Mouse (Mus musculus): Measurements from ENCODE around the gene Nodal. TPM values are rescaled to one million over a fixed set of nuclear protein-coding genes. Genes with fewer than 3 reads are reported as not detected.

The Nodal gene
- total and polyA plus RNA-seq, 2 experiments: 0.06 to 0.18 TPM

GRCm38 (mm10) chr10:61380186-61380585, 37.6 kb upstream of the Nodal start:
- H3K36me3 ChIP-seq (ENCODE audit: control insufficient read depth, insufficient read depth, low read length): no peaks in the 10 kb centered on the region
- DNase-seq (ENCODE audit: extremely low read depth, low read depth, low spot score): no peak
- WGBS: 57% methylated on average over 9 of the region's 9 CpGs

GRCm38 (mm10) chr10:61381823-61382222, 35.9 kb upstream of the Nodal start:
- Histone ChIP-seq H3K79me2 (ENCODE audit: control insufficient read depth, insufficient read depth, low read length) (peaks cover 16% of the 10 kb centered on the region; the same call in 1 of the 2 replicates), H3K27me3 (ENCODE audit: control insufficient read depth, insufficient read depth, low read length) (no peaks in the 10 kb centered on the region), H3K9ac (ENCODE audit: low read depth, low read length) (peak overlapping the region; percentile 21; the same call in 1 of the 2 replicates), H3K4me1 (ENCODE audit: control insufficient read depth, insufficient read depth, low read length) (peaks cover 8% of the 10 kb centered on the region; the same call in 1 of the 2 replicates), H3K27ac (replicated peaks; ENCODE audit: insufficient read depth, low read depth, low read length) (no peak overlapping the region; the same call in 1 of the 2 replicates), H3K36me3 (ENCODE audit: control insufficient read depth, insufficient read depth, low read length) (no peaks in the 10 kb centered on the region), H3K4me3 (ENCODE audit: insufficient read depth, low read depth, low read length) (peak overlapping the region; percentile 67)
- no peak for TF ChIP-seq CTCF (IDR thresholded peaks at IDR 0.05; ENCODE audit: low read depth, low read length)
- no peak for TF ChIP-seq POLR2A (IDR thresholded peaks at IDR 0.05; ENCODE audit: extremely low read depth, insufficient read depth, low read length)
- no peak for DNase-seq (ENCODE audit: extremely low read depth, low read depth, low spot score)
- WGBS: 26% methylated on average over 8 of the region's 8 CpGs

More at GRCm38 (mm10) chr10:61380186-61380585, 37.6 kb upstream of the Nodal start:
- H3K27ac ChIP-seq (replicated peaks; ENCODE audit: insufficient read depth, low read depth, low read length): peak overlapping the region; percentile 7; the same call in 1 of the 2 replicates
- H3K9ac ChIP-seq (ENCODE audit: low read depth, low read length): no peak overlapping the region; the same call in 1 of the 2 replicates
- TF ChIP-seq POLR2A (IDR thresholded peaks at IDR 0.05; ENCODE audit: extremely low read depth, insufficient read depth, low read length) (no peak), CTCF (IDR thresholded peaks at IDR 0.05; ENCODE audit: low read depth, low read length) (no peak)
- H3K4me1 ChIP-seq (ENCODE audit: control insufficient read depth, insufficient read depth, low read length): peaks cover 8% of the 10 kb centered on the region; the same call in 1 of the 2 replicates
- no peak overlapping the region for H3K4me3 ChIP-seq (ENCODE audit: insufficient read depth, low read depth, low read length)
- H3K79me2 ChIP-seq (ENCODE audit: control insufficient read depth, insufficient read depth, low read length): peaks cover 16% of the 10 kb centered on the region; the same call in 1 of the 2 replicates
- no peaks in the 10 kb centered on the region for H3K27me3 ChIP-seq (ENCODE audit: control insufficient read depth, insufficient read depth, low read length)

- 4% methylated on average over 8 of the region's 8 CpGs for WGBS
- Histone ChIP-seq H3K27me3 (ENCODE audit: control insufficient read depth, insufficient read depth, low read length) (no peaks in the 10 kb centered on the region), H3K79me2 (ENCODE audit: control insufficient read depth, insufficient read depth, low read length) (peaks cover 14% of the 10 kb centered on the region; the same call in 1 of the 2 replicates), H3K4me3 (ENCODE audit: insufficient read depth, low read depth, low read length) (peak overlapping the region; percentile 67), H3K27ac (replicated peaks; ENCODE audit: insufficient read depth, low read depth, low read length) (peak overlapping the region; percentile 38), H3K9ac (ENCODE audit: low read depth, low read length) (peak overlapping the region; percentile 80), H3K4me1 (ENCODE audit: control insufficient read depth, insufficient read depth, low read length) (peaks cover 8% of the 10 kb centered on the region; the same call in 1 of the 2 replicates), H3K36me3 (ENCODE audit: control insufficient read depth, insufficient read depth, low read length) (no peaks in the 10 kb centered on the region)
- TF ChIP-seq POLR2A (IDR thresholded peaks at IDR 0.05; ENCODE audit: extremely low read depth, insufficient read depth, low read length): no peak
- no peak for TF ChIP-seq CTCF (IDR thresholded peaks at IDR 0.05; ENCODE audit: low read depth, low read length)
- no peak for DNase-seq (ENCODE audit: extremely low read depth, low read depth, low spot score)
These were observed 35.5 kb upstream of the Nodal start for GRCm38 (mm10) chr10:61382281-61382731.

- DNase-seq (ENCODE audit: extremely low read depth, low read depth, low spot score): peak; percentile 74
- peak within 1 kb of the TSS; percentile 38 for H3K27ac ChIP-seq (replicated peaks; ENCODE audit: insufficient read depth, low read depth, low read length)
- peaks cover 7% of the 10 kb centered on the region; the same call in 1 of the 2 replicates for H3K79me2 ChIP-seq (ENCODE audit: control insufficient read depth, insufficient read depth, low read length)
- H3K36me3 ChIP-seq (ENCODE audit: control insufficient read depth, insufficient read depth, low read length): no peaks in the 10 kb centered on the region
- TF ChIP-seq POLR2A (IDR thresholded peaks at IDR 0.05; ENCODE audit: extremely low read depth, insufficient read depth, low read length): peak; percentile 76
- TF ChIP-seq CTCF (IDR thresholded peaks at IDR 0.05; ENCODE audit: low read depth, low read length): no peak
- H3K9ac ChIP-seq (ENCODE audit: low read depth, low read length): peak within 1 kb of the TSS; percentile 80
- WGBS: under 1% methylated on average over 58 of the region's 60 CpGs
- H3K4me1 ChIP-seq (ENCODE audit: control insufficient read depth, insufficient read depth, low read length): peaks cover 5% of the 10 kb centered on the region; the same call in 1 of the 2 replicates
- H3K27me3 ChIP-seq (ENCODE audit: control insufficient read depth, insufficient read depth, low read length): no peaks in the 10 kb centered on the region
- H3K4me3 ChIP-seq (ENCODE audit: insufficient read depth, low read depth, low read length): peak within 1 kb of the TSS; percentile 67
These were observed 34.6 kb upstream of the Nodal start, which contains the start of gene Pald1 for GRCm38 (mm10) chr10:61383021-61383714. Gene Pald1 (minus strand): TSS chr10:61383530.

- 34% methylated on average over 11 of the region's 11 CpGs for WGBS
- Histone ChIP-seq H3K9ac (ENCODE audit: low read depth, low read length) (peak overlapping the region; percentile 33), H3K4me3 (ENCODE audit: insufficient read depth, low read depth, low read length) (peak overlapping the region; percentile 67), H3K36me3 (ENCODE audit: control insufficient read depth, insufficient read depth, low read length) (no peaks in the 10 kb centered on the region), H3K4me1 (ENCODE audit: control insufficient read depth, insufficient read depth, low read length) (peaks cover 5% of the 10 kb centered on the region; the same call in 1 of the 2 replicates), H3K27me3 (ENCODE audit: control insufficient read depth, insufficient read depth, low read length) (no peaks in the 10 kb centered on the region), H3K27ac (replicated peaks; ENCODE audit: insufficient read depth, low read depth, low read length) (no peak overlapping the region), H3K79me2 (ENCODE audit: control insufficient read depth, insufficient read depth, low read length) (peaks cover 5% of the 10 kb centered on the region; the same call in 1 of the 2 replicates)
- DNase-seq (ENCODE audit: extremely low read depth, low read depth, low spot score): no peak
- TF ChIP-seq CTCF (IDR thresholded peaks at IDR 0.05; ENCODE audit: low read depth, low read length) (no peak), POLR2A (IDR thresholded peaks at IDR 0.05; ENCODE audit: extremely low read depth, insufficient read depth, low read length) (no peak)
These were observed 34.1 kb upstream of the Nodal start for GRCm38 (mm10) chr10:61383715-61384047.

Measured in liver, adult 2 months (tissue).